Mouse (Mus musculus) urinary bladder, adult 18-20 months (tissue): ENCODE measurements around the gene Shh.
A peak's percentile ranks its signal among the peaks of the same experiment; 100 is the strongest.

ENCODE experiments used
- DNase-seq, 2 experiments: peaks; one replicate each; pipeline ENCODE4 v3.0.0; 2022; ENCODE audit warnings: low spot score in 2 of 2, mixed read lengths in 2 of 2

Gene Shh

GRCm38 (mm10) chr5:28466760-28467306, at the start of gene Shh:
Gene Shh (minus strand): TSS chr5:28467256.
- no peak for DNase-seq

GRCm38 (mm10) chr5:28500792-28501439, 33.9 kb upstream of the Shh start:
- DNase-seq: peak; percentile 58 to 82

GRCm38 (mm10) chr5:28498846-28499245, 31.8 kb upstream of the Shh start:
- peak in 1 of 2 experiments; percentile 18 for DNase-seq

- DNase-seq: peak in 1 of 2 experiments; percentile 61
Observed at GRCm38 (mm10) chr5:28495712-28496650, 28.9 kb upstream of the Shh start.

GRCm38 (mm10) chr5:28493550-28493949, 26.5 kb upstream of the Shh start:
- no peak for DNase-seq

- no peak for DNase-seq
Observed at GRCm38 (mm10) chr5:28482991-28483390, 15.9 kb upstream of the Shh start.

GRCm38 (mm10) chr5:28481730-28482129, 14.7 kb upstream of the Shh start:
- no peak for DNase-seq

- DNase-seq: no peak
Observed at GRCm38 (mm10) chr5:28476389-28477379, 9.6 kb upstream of the Shh start.

- no peak for DNase-seq
Observed at GRCm38 (mm10) chr5:28473556-28473955, 6.5 kb upstream of the Shh start.

GRCm38 (mm10) chr5:28469525-28470202, 2.6 kb upstream of the Shh start:
- DNase-seq: peak in 1 of 2 experiments; percentile 60

- DNase-seq: no peak
Observed at GRCm38 (mm10) chr5:28466351-28466750, 705 bp downstream of the Shh start.

GRCm38 (mm10) chr5:28465526-28465925, 1.5 kb downstream of the Shh start:
- DNase-seq: no peak

GRCm38 (mm10) chr5:28465099-28465406, 2.0 kb downstream of the Shh start:
- no peak for DNase-seq

GRCm38 (mm10) chr5:28464361-28465098, 2.5 kb downstream of the Shh start:
- no peak for DNase-seq

GRCm38 (mm10) chr5:28463656-28464055, 3.4 kb downstream of the Shh start:
- DNase-seq: no peak

- no peak for DNase-seq
Observed at GRCm38 (mm10) chr5:28462741-28463590, 4.1 kb downstream of the Shh start.

- DNase-seq: no peak
Observed at GRCm38 (mm10) chr5:28461376-28461775, 5.7 kb downstream of the Shh start.

- no peak for DNase-seq
Observed at GRCm38 (mm10) chr5:28460556-28461350, 6.3 kb downstream of the Shh start.
